Mouse (Mus musculus): ENCODE measurements around the gene Tmco4. TPM values are rescaled to one million over a fixed set of nuclear protein-coding genes. Genes with fewer than 3 reads are reported as not detected.
"Not testable (repeated sequence)": the region's sequence is repeated elsewhere in the genome, so short reads cannot be mapped to it uniquely, and the experiment has no call there.

Tmco4 gene
- total RNA-seq, 2 experiments from 2014 or later: 5.2 to 17.6 TPM

DNA sequence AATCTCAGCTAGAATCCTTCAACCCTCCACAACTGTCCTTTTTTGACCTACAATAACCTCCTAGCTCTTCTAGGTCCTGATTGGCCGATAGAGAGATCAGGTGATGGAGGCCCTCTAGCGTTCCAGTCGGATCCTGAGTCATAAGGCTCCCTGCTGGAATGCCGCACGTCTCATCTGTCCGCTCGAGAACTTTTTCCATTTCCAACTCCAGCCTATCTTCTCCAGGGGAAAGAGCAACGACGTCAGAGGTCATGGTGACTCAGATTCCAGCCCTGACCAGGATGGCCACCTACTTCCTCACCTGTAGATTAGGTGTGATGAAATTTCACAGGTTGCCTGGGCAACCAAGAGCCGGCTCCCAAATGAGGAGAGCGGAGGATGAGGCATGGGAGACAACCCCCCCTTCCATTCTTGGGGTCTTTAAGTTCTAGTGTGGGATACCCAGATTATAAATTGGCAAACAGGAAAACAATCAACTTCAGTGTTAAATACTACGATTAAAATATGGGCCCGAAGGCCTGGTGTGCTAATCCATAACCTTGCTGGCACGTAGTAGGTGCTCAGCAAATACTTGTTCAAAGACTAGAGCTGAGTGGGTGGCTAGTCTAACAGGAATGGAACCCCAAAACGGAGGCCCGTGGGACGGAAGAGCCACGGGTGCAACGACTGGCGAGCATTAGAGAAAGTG lies 405 bp upstream of the Tmco4 start:
- peak; percentile 62 for ATAC-seq (ENCODE audit: poor library complexity, severe bottlenecking)

DNA sequence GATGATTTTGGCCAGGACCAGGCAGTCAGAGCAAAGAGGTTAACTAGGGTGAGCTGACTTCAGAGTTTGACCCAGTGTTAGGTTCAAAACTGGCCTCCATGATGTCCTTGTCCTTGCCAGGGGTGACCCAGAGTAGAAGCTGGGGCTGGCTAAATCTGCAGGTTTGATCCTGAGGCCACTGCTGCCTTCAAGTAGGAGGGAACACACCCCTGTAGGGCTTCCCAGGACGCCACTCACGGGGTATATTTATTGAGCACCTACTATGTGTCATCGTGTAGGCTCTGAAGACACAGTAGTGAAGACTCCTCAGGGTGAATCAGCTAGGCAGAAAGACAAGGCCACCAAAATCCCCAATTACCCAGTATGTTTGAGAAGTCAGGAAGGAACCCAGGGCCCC lies 1.0 kb downstream of the Tmco4 start:
- no peak for ATAC-seq (ENCODE audit: poor library complexity, severe bottlenecking)

DNA sequence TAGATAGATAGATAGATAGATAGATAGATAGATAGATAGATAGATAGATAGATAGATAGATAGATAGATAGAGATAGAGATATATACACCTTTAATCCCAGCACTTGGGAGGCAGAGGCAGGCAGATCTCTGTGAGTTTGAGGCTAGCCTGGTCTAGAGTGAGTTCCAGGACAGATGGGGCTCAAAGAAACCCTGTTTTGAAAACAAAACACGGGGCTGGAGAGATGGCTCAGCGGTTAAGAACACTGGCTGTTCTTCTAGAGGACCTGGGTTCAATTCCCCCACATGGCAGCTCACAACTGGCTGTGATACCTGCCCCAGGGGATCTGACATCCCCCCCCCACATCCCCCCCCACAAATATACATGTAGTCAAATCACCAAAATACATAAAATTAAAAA lies 1.9 kb downstream of the Tmco4 start:
- not testable (repeated sequence) for ATAC-seq (ENCODE audit: poor library complexity, severe bottlenecking)

DNA sequence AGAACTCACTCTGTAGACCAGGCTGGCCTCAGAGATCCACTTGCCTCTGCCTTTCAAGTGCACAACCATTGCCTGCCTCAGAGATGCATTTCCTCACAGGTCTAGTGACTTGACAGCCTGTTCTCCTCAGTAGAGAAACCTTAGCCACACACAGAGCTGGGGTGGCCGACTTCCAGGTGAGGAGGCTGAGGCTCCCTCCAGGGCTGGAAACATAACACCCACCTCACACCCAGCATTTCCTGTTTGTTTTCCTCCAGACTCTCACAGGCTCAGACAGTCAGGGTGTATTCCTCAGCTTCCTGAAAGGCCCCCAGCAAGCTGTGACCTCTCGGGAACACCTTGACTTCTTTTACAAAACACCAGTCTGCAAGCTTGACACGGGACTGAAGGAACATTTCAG lies 2.5 kb downstream of the Tmco4 start:
- no peak for ATAC-seq (ENCODE audit: poor library complexity, severe bottlenecking)

DNA sequence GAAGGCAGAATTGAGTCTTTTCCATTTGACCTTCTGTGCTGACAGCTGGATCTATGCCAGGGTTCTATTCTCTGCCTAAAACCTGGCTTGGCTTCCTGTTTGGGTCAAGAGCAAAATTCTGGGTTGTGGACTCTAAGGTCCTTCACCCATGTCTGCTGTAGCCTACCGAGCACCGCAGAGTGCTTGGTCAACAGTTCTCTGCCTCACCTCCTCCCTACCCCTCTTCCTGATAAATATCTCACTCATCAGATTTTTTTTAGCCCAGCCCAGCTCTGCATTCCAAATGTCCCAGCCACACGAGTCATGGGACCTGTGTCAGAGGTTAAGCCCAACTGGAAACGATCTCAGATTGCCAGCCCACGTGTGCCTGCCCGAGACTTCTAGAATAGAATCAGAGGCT lies 3.4 kb downstream of the Tmco4 start:
- no peak for ATAC-seq (ENCODE audit: poor library complexity, severe bottlenecking)

DNA sequence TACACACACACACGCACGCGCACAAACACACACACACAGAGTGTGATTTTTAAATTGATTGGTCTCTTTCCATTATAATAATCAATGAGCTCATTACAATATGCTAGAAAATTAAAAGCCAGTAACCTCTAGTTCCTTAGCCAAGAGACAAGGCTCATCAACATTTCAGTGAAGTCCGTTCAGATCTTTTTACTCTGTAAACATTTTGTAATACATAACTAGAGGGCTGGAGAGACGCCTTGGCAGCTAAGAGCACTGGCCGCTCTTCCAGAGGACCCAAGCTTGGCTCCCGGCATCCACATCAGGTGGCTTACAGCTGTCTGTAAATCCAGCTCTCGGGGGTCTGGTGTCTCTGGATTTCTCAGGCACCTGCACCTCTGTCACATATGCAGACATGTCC lies 7.3 kb downstream of the Tmco4 start:
- ATAC-seq (ENCODE audit: poor library complexity, severe bottlenecking): no peak

DNA sequence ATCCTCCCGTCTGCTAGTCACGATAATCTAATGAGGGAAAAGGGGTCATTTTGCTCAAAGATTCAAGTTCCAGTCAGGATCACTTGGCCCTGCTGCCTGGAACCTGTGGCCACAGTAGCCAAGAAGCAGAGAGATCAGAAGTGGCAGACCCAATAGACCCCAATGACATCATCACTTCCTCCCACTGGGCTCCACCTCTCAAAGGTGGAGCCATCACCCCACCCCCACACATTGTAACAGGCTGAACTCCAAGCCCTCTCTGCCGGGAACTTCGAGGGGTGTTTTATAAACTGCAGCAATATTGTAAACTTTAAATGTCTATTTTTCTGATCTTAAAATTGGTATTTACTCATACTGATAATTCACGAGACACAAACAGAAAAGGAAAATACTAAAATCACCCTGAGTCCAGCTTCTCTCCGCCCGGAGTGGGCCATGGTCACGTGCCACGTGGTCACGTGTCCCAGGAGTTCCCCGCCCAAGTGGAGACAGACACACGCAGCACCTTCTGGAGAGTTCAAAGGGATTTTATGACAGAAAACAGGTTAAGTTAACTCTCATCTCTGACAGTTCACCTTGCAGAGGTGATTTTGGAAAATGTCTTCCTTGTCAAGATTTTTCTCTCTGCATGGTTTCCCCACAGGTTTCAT lies 8.2 kb downstream of the Tmco4 start:
- no peak for ATAC-seq (ENCODE audit: poor library complexity, severe bottlenecking)

DNA sequence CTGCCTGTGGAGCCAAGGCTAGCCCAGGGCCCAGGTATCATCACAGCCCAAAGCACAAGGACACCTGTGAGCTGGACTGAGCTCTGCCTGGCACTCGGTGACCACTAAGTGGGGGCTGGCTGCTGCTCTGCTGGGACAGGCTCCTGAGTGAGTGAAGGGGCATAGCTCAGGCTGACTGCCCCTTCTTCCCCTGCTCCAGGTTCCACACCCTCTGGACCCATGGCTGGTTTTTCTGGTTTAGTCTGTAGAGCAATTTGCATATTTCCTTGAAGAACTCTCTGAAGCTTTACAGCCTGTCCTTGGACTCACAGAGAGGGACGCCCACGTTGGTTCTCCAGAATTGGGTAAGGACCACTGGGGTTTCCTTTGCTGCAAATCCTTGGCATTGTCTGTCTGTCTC lies 10.7 kb downstream of the Tmco4 start:
- no peak for ATAC-seq (ENCODE audit: poor library complexity, severe bottlenecking)

DNA sequence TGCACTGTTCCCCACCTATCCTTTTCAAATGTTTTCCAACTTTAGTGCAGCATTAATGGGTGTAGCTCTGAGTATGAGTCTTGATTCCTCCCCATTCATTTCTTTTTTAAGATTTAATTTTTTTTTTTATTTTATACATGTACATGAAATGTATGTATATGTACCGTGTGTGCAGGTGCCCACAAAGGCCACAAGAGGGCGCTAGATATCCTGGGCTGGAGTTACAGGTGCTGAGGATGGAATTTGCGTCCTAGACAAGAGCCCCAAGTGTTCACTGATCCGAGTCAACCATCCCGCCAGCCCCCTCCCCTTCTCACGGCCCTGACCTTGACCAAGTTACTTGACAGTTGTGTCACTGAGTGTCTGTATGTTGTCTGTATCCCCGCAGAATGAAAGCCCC lies 12.1 kb downstream of the Tmco4 start:
- no peak for ATAC-seq (ENCODE audit: poor library complexity, severe bottlenecking)

DNA sequence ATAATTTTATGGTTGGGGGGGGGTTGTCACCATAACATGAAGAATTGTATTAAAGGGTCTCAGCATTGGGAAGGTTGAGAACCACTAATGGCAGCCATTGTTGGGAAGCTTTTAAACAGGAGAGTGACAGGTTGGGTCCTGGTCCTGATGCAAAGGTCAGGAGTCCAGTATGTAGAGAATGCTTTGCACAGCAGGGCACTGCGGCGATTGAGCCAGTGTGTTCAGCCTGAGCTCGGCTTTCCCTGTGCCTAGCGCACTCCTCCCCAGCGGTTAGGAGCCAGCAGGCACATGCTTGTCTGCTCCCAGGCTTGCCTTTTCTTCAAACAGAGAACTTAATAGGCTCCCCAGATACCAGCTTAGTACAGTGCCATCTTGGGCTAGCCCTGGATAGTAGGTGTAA lies 13.6 kb downstream of the Tmco4 start:
- ATAC-seq (ENCODE audit: poor library complexity, severe bottlenecking): no peak

DNA sequence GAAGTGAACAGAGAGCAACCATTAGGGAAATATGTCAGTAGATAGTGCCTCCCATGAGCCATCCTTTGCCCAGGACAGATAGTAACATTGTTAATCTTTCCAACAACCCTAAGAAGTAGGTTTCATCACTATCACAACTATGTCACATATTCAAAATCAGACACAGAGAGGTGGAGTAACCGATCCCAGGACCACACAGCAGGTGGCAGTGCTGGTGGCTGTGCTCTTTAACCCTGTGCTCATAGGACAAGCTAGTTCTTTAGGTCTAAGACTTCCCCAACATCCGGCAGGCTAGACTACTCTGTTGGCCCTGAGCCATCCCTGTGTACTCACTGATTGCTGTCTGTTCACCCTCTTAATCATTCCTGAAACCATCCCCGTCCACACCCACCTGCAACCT lies 21.7 kb downstream of the Tmco4 start:
- ATAC-seq (ENCODE audit: poor library complexity, severe bottlenecking): no peak

DNA sequence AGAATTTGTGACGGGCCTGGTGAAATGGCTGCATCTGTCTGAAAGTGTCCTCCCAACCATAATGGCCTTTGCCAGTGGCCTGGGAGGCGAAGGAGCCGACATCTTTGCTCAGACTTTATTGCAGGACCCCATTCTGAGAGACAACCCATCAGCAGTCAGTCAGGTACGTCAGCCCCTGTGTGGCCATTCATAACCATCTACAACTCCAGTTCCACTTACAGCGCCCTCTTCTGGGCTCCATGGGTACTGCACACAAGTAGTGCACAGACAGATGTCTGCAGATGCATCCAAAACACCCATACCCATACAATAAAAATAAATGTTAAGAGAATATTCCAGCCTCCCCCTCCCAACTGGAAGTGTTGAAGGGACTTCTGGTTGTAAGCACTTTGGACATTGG lies 23.7 kb downstream of the Tmco4 start:
- no peak for ATAC-seq (ENCODE audit: poor library complexity, severe bottlenecking)

DNA sequence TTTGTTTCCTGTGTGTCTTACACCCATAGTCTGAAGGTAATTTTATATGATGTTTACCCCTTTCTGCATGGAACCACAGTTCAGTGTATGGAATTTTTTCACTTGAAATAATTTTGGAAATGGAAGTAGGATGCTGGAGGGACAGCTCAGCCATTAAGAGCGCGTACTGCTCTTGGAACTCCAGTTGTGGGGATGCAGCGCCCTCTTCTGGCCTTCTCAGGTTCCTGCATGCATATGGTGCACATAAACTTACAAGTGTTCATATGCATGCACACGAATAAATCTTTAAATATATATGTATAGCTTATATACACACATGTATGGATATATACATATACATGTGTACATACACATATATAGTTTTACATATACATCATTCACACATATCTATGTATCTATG lies 24.4 kb downstream of the Tmco4 start:
- no peak for ATAC-seq (ENCODE audit: poor library complexity, severe bottlenecking)

DNA sequence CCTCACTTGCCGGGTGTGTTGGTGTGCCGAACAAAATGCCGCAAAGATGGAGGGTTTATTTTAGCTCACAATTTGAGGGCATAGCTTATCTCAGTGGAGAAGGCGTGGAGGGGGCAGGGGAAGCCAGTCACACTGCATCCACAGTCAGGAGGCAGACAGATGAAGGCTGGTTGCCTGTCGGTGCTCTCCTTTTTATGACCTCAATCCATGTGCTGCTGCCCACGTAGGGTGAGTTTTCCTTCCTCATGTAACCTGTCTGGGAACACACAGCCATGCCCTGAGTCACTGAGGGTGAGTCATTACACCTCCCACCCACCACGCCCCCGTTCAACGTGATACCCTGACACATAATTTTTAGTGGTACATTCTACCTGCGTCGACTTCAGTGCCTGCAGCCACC lies 25.9 kb downstream of the Tmco4 start:
- no peak for ATAC-seq (ENCODE audit: poor library complexity, severe bottlenecking)

DNA sequence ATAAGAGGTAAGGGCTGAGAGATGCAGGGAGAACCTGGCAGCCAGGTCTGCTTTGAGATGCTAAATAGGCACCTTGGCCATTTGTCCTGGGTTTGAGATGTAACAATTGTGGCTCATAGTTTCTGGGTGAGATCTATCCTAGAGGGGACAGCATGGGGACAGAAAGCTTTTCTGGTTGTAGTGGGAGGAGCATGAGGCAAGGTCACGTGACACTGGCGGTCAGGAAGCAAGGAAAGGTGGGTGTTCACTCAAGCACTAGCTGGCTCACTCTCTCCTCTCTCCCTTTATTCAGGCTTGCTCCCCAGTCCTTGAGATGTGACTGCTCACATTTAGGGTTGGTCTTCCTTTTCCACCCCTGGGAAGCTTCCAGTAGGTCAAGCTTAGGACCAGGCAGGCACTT lies 28.3 kb downstream of the Tmco4 start:
- no peak for ATAC-seq (ENCODE audit: poor library complexity, severe bottlenecking)

DNA sequence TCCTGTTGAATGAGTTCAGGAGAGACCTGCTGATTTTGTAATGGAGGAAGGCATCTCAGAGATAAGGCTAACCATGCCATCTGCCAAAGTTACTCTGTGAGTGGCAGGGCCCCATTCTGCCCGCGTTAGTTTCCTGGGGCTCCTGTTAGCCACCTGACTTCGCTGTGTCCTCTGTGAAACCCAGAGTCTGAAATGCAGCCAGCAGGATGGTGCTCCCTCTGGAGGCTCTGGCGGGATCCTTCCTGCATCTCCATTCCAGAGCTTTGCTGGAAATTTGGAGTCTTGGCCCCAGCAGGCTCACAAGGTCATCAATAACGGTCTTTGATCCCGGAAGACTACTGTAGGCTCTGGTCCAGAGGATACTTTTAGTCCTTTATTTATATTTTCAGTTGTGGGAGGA lies 28.7 kb downstream of the Tmco4 start:
- no peak for ATAC-seq (ENCODE audit: poor library complexity, severe bottlenecking)

DNA sequence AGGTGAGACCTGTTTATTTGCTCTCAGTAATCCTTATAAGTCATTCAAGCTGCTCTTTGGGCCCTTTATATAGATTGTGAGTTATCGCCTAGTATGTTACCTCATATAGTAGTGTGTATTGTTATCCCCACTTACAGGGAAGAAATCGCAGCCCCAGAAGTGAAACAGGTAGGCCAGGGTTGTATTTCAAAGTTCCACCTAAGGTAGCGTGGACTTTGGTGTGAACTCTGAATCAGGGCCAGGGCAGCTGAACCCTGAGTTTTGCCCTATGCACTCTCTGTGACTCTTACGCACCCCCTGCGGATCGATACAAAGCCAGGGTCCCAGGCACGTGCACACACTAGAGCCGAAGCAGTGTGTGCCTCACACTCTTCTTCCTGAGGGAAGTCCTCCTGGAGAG lies 31.4 kb downstream of the Tmco4 start:
- ATAC-seq (ENCODE audit: poor library complexity, severe bottlenecking): no peak

DNA sequence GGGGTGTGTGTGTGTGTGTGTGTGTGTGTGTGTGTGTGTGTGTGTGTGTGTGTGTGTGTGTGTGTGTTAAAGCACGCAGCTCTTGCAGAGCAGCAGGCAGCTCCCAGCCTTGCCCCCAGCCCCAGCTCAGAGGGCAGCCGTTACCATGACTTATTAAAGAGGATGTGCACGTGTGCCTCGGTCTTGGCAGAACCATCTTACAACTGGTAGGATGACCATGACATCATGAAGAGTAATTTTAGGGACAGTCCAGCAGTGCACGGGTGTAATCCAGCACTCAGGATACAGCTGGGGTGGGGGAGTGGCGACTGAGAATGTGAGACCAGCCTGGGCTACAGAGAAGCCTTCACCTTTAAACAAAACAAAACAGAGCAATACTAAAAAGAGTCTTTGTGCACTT lies 32.5 kb downstream of the Tmco4 start:
- no peak for ATAC-seq (ENCODE audit: poor library complexity, severe bottlenecking)

DNA sequence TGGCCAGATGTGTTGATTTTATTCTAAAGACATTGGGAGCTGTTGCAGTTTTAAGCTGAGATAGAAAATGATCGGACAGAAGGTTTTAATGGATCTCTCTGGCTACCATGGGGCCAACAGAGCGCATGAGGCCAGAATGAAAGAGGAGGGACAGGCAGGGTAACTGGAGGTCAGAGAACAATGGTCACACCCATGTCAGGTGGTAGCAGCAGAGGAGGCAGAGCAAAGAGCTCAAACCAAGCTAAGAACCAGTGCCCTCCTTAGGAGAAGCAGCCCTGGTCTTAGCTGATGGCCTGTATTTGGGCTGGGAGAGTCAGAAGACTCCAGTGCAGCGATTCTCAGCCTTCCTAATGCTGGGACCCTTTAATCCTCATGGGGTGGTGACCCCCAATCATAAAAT lies 34.7 kb downstream of the Tmco4 start:
- no peak for ATAC-seq (ENCODE audit: poor library complexity, severe bottlenecking)

DNA sequence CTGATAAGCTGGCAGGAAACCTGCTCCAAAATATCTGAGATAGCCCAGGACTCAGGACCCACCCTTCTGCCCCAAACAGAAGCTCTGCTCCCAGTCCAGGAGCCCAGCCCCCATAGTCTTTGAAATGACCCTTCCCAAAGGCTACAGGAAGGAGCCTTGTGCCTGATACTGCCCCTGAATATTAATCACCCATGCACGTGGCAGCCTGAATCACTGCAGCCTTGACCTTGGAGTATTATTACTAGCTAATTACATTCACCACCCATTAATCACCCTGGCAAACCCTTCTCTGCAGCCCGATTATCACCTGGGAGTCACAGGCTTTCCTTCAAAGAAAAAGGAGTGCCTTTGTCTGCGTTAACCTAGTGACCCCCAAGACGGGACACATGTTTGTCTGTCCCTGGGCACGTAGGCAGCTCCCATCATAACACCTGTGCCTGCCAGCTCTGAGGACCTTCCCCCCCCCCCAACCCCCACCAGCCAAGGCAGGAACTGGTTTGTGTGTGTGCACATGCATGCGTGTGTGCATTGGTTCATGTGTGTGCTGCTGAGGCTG lies 35.4 kb downstream of the Tmco4 start:
- no peak for ATAC-seq (ENCODE audit: poor library complexity, severe bottlenecking)

DNA sequence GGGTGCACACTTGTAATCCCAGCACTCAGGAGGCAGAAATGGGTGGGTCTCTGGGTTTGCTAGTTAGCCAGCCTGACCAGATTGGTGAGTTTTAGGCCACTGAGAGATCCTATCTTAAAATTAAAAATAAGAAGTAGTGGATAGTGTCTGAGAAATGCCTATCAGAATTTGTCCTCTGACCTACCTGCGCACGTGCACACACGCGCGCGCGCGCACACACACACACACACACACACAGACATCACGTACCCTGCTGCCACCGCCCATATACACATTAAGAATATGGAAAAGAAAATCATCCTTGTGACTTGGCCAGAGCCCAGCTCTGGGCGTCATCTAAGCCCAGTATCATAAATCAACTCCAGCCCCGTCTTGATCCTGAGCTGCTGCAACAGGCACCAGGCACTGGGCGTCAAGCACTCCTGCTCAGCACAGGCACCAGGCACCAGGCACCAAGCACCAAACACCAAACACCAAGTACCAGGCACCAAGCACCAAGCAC lies 38.6 kb downstream of the Tmco4 start:
- no peak for ATAC-seq (ENCODE audit: poor library complexity, severe bottlenecking)

DNA sequence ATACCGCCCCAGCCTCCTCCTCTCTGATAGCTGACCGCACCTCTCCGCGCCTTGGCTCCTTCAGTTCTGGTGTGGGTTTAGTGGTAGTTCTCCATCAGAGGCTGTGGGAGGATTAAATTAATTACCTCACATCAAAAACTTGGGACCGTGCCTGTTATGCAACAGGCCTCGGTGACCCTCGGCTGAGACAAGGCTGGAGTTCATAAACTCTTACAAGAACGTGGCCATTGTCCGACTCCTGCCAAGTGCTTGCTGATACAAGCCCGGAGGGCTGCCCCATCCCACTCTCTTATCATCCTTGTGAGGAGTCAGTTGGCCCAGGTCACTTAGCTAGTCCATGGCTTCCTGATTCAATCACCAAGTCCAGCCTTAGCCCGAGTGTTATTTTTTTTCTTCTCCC lies 40.6 kb downstream of the Tmco4 start:
- ATAC-seq (ENCODE audit: poor library complexity, severe bottlenecking): no peak

DNA sequence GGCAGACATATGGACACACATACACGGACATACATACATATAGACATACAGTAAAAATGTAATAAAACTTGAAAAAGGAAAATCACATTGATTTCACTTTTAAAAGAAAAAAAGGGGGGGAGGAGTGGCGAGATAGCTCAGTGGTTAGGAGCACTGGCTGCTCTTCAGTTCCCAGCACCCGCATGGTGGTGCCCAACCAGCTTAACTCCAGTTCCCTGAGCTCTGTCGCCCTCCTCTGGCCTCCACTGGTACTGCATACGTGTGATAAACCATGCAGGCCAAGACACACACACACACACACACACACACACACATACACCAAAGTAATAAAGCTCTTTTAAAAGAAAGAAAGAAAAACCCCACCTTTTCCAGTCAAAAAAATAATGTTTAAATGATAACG lies 42.1 kb downstream of the Tmco4 start:
- ATAC-seq (ENCODE audit: poor library complexity, severe bottlenecking): no peak

All from megakaryocyte, adult 5-6 weeks (primary cell).